Mouse (Mus musculus): ENCODE data around the gene Btg1.

GRCm38 (mm10) chr10:96648161-96648561 is 31.4 kb downstream of the Btg1 start:
- TF ChIP-seq POLR2A (IDR thresholded peaks at IDR 0.05; ENCODE audit: extremely low read depth, insufficient read depth, low read length) (no peak), CTCF (IDR thresholded peaks at IDR 0.05; ENCODE audit: low read depth, low read length) (no peak)

Data from liver, adult 2 months (tissue).